Mouse (Mus musculus) heart, postnatal 0 days (tissue): ENCODE measurements around the gene Tfpi2.

Experiments used
- CTCF ChIP-seq: IDR thresholded peaks from 2 replicates; pipeline ENCODE4 v1.5.1; 2016; ENCODE audit warnings: antibody characterized with exemption, control low read depth, low read depth
- EP300 ChIP-seq: IDR thresholded peaks from 2 replicates; pipeline ENCODE4 v1.6.1; 2016; ENCODE audit warnings: antibody characterized with exemption, low read depth

GRCm38 (mm10) chr6:3935048-3935447, 53.7 kb downstream of the Tfpi2 start:
- TF ChIP-seq CTCF (no peak), EP300 (no peak)
